Mouse (Mus musculus) bone marrow, adult 2 months (tissue): Measurements from ENCODE around the gene Usp25.

Experiments used
- CTCF ChIP-seq: fragments of 200-500 bp; IDR thresholded peaks from 2 replicates; pipeline ENCODE4 v1.5.1; 2011; ENCODE audit warnings: low read length, control low read depth; ENCODE audit not compliant: control insufficient read depth, insufficient read depth
- POLR2A ChIP-seq: fragments of 200-500 bp; IDR thresholded peaks from 2 replicates; pipeline ENCODE4 v1.6.1; 2011; ENCODE audit warnings: low read depth, mild to moderate bottlenecking, control low read depth, low read length, borderline replicate concordance; ENCODE audit not compliant: control insufficient read depth

DNA sequence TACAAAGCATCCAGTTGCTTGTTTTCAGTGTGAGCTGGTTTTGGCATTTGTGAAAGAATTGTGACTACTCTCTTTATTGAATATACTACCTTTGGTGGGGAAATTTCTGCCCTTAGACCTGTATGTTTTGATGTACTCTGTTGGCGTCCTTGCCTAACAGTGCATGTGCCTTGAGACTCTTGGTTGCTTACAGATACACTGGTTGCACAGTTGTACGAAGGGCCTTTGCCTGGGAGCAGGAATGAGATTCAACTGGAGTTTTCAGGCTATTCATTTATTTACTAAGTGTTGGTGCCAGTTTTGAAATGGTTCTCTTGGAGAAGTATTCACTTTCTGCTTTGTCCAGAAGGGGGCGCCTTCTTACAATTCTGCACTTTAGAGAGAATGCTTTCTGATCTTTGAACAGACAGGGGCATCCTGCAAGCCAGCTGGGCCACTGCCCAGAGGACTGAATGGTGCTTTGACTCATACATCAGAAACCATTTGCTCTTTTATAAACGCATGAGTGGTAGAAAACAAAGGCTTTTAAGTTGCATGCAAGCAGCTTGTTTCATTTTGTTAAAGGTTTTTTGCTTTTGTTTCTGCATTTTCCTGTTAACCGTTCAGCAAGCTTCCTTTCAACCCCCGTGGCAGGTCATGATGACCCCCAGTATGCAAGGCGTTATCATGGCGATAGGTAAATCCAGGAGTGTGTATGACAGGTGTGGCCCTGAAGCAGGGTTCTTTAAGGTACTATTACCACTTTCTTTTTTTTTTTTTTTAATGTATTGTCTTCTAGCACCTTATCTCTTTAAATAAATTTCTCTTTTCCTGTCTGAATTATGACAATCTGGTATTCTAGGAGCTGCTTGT lies 85.7 kb downstream of the Usp25 start:
- TF ChIP-seq POLR2A (no peak), CTCF (no peak)
